Mouse (Mus musculus) T-helper 2 cell (primary cell): ENCODE data around the gene Spatc1l.

Experiments used
- in situ Hi-C: fragments of 300-600 bp; cut with MboI, MseI; formaldehyde crosslinking; loops from one replicate; pipeline ENCODE4 v1.15.1; 2025; ENCODE audit warnings: high pct_unique_total_duplicates

Gene Spatc1l

DNA sequence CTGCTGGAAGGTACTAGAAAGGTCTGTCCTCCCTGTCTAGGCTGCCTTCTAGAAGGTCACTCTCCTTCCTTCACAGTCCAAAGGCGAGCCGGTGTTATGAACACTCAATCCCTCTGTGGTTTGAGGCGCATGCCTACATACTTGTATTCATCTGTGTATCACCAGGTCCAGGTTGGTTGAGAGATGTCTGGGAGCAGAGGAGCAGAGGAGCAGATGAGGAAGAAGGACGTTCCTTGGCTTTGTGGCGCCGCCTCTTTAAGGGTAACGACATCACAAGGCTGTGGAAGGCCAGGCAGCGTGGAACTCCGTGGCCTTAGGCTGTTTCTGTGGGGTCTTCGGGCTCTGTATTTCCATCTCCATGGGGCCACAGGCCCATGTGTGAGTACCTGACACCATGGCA is at the start of gene Spatc1l:
Gene Spatc1l, plus strand, starts transcription at position 301 of the 400 bp plus-strand sequence.
- in situ Hi-C loops: no loop called here

DNA sequence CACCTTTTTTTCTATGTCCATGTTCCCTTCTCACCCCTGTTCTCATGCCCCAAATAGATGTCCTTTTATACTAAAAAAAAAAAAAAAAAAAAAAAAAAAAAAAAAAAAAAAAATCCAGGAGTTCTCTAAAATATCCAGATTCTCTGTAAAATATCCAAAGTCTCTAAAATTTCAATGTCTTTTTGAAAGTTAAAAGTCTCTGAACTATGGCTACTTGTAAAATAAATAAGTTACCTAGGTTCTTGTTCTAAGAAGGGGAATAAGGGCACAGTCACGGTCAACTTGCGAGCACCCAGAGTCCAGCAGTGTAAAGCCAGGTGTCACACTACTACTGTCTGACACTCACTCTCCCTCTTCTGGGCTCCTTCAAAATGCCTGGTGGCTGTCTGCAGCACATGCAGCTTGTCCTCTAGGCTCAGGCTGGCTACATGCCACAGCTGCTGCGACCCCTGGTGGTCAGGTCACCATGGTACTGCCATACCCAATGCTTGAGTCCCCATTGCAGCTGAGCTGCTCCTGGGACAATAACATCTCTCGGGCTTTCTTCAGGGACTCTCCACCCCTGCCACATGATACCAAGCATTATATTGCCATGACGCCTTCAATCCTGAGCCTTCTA is 49.0 kb upstream of the Spatc1l start:
- in situ Hi-C loops: no loop called here

DNA sequence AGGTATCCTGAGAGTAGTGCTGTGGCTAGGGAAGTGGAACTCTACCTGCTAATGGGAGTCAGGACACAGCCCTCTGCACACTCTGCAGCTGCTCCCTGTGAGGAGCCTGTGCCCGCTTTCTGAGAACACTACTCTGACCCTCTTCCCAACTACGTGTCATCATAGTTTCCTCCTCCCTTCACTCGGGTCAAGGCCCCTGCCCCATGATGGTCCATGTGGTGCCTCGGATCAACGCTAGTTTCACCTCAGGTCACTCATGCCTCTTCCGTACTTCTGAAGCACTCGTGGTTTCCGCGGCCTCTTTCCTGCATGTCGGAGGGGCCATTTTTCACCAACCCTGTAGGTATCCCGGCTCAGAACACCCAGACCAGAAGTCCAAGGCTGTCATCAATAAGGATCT is 31.1 kb upstream of the Spatc1l start:
- in situ Hi-C loops: no loop called here

DNA sequence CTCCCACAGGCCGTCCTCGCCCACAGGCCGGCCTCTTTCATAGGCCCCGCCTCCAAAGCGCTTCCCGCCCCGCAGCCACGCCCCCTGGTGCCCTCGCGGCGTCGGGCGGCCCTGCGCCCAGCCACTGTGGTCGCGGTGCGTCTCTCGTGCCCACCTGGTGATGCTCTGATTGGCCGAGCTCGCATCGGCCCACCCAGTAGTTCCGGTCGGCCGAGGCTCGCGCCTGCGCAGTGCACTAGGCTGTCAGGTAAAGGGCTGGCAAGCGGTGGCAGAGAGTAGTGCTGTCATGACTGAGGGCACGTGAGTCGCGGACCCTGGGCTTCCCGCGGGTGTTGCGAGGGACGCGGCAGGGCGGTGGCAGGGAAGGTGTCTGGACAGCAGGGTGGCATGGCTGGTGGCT is 30.7 kb upstream of the Spatc1l start, which contains the start of gene Lss:
Gene Lss, plus strand, starts transcription at position 214 of the 400 bp plus-strand sequence.
- in situ Hi-C loops: no loop called here

DNA sequence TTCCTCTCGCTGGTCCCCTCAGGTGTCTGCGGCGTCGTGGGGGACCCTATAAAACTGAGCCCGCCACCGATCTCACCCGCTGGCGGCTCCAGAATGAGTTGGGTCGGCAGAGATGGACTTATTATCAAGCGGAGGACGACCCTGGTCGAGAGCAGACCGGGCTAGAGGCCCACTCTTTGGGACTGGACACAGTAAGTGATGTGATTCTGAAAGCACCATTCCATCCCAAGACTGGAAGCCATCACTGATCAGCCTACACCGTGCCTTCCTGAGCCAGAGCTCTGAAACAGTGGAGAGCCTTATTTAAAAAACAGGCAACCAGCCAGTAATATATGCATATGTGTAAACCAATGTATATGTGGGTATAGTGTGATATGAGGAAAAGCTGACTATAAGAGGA is 30.2 kb upstream of the Spatc1l start:
- in situ Hi-C loops: no loop called here

DNA sequence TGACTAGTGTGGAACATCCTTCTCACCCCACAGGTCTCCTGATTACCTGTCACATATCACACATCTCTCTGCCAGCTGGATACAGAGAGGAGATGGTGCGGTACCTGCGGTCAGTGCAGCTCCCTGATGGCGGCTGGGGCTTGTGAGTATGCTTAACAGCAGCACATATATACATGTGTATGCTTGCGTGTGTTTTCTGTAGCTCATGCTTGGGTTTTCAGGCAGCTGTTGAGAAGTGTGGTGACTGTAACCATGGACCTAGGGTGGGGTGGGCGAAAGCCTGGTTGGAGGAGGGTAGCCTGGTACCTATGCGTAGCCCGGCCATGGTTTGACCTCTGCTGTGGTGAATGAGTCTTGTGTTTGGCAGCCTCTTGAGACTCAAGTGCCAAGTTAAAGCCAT is 26.5 kb upstream of the Spatc1l start:
- in situ Hi-C loops: no loop called here

DNA sequence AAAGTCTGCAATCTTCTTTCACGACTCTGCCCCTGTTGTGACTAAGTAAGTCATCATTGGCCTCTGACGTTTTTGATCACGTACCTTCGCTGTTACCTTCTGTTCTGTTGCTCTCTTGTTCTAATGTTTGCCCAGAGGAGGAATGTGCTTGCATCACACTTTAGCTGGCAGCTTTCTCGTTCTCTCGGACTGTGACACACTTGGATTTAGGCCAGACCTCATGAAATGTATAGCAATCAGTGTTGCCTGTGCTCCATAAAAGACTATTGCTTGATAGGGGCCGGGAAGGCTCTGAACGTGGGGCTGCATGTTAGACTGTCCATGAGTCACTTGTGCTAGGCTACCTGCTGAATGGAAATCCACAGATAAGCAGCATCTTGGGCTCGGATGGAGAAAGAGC is 24.5 kb upstream of the Spatc1l start:
- in situ Hi-C loops: no loop called here

DNA sequence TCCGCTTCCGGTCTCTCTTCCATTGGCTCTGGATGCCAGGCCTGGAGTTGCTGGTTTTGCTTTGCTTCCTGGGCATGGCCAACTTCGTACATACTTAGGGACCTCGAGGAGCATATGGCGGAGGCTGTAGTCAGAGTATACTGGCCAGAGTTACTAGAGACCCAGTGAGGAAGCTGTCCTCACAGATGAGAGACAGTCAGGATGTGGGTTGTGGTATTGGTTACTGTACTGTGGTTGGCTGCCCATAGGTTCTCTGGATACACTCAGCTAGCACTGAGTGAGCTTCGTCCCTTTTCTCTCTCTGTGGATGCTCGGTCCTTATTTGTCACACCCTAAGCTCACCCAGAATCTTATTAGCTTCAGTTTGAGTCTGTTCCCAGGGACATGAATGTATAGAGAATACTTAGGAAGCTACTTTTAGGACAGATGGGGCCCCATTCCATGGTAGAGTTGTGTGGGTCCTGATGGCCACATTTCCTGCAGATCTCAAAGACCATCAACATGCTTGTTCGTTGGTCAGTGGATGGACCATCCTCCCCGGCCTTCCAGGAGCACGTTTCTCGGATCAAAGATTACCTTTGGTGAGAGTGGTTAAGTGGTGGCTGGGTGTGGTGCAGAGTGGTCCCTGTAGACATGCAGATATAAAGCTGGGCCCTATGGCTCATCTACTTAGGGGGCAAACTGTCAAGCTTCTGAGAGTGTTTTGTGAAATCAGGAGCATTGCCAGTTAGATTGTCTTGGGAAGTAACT is 20.6 kb upstream of the Spatc1l start:
- in situ Hi-C loops: no loop called here

DNA sequence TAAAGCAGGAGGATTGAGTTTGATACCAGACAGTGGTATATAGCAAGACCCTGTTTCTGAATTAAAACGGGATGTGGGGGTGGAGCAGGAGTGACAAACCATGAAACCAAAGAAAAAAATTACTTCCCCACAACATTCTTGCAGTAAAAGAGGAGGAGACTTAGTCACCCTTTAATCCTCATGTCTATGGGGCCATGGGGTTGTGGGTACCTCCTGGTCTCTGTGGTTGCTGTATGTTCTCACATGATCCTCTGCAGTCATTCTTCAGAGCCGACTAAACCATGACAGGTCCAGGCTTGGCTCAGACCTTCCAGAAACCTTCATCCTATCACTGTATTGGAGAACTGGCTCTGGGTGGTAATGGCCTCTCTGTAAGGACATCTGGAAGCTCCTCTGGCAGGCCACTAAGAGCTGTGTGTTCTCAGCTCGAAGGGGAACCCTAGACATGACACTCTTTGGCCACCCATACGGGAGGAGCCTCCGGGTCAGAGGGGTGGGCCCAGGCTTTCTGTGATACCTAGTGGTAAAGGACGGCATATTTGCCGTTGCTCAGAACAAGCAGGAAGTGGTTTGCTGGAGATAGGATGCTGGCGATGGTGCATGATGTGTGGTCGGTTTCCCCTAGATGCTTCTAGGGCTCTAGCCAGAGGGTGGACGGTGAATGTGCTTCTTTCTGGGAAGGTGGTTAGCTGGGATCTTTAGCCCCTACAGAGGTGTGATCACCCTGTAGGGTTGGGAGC is 19.3 kb upstream of the Spatc1l start:
- in situ Hi-C loops: no loop called here

DNA sequence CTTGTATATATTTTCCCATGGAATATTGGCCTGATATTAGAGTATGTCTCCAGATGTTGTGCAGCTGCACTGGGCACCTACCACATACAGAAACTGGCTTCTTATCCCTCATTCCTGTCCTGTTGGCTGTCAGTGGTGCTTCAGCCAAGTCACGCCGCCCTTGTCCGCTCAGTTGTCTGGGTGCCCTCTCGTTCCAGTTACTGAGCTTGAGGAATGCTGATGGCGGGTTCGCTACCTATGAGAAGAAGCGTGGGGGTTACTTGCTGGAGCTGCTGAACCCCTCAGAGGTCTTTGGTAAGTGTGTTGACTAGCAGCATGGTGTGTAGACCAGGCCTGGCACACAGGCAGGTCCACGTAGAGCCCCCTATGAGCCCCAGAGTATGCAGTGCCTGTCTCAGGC is 15.5 kb upstream of the Spatc1l start:
- in situ Hi-C loops: no loop called here

DNA sequence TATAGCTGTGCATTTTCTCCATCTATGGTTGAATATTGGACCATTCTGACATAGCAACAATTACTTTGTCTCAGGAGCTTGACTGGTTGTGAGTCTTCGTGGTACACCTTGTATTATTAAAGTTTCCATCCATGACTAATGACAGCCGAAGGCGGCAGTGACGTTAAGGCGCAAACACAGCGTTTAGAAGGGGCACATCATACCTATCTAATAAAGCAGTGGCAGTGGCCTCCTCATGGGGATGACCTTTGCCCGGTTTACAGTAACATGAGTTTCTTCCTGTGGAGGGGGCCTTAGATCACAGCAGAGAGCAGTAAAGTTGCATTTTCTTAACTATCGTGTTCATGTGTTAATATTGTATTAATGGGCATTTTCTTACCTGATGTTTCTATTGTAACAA is 13.9 kb upstream of the Spatc1l start:
- in situ Hi-C loops: no loop called here

DNA sequence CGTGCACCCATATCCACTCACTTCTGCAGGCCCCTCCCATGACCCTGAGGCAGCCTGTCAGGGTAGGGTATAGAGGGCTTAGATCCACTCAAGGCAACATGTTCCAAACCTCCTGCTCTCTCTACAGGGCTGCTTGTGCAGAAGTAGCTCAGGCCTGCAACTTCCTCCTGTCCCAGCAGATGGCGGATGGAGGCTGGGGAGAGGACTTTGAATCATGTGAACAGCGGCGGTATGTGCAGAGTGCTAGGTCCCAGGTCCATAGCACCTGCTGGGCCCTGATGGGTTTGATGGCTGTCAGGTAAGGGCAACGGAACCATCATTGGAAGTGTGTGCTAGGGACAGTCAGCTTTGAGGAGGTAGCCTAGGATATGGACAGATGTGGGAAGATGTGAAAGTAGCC is 11.6 kb upstream of the Spatc1l start:
- in situ Hi-C loops: no loop called here

DNA sequence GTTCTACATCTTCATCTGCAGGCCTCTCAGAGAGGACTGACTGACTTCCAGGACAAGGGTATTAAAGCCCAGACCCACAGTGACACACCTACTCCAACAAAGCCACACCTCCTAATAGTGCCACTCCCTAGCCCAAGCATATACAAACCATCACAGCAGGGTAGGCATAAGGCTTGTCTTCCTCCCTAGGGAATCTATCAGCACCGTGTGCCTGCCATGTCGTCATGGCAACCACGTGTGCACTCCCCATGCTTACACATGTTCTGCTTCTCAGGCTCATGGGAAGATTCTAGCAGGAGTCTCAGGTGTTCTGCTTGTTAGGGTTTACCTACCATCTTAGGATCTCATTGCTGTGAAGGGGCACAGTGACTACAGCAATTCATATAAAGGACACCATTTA is 10.5 kb upstream of the Spatc1l start:
- in situ Hi-C loops: no loop called here

DNA sequence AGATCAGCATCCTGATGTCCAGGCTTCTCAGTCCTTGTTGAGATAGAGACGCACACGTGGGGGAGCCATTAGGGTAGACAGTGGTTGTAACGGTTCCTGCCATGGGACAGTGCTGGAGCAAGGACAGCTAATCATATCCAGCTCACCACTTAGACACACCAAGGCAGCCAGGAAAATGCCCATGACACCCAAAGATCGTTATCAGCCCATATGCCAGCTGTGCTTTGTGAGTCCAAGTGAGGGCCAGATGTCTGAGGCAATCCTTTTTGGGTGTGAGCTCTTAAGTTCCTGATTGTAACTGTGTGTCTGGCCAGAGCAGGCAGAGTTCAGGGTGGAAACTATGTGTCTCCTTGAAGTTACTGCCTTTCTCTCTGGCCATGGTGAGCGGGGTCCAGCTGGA is 8.0 kb upstream of the Spatc1l start:
- in situ Hi-C loops: no loop called here

DNA sequence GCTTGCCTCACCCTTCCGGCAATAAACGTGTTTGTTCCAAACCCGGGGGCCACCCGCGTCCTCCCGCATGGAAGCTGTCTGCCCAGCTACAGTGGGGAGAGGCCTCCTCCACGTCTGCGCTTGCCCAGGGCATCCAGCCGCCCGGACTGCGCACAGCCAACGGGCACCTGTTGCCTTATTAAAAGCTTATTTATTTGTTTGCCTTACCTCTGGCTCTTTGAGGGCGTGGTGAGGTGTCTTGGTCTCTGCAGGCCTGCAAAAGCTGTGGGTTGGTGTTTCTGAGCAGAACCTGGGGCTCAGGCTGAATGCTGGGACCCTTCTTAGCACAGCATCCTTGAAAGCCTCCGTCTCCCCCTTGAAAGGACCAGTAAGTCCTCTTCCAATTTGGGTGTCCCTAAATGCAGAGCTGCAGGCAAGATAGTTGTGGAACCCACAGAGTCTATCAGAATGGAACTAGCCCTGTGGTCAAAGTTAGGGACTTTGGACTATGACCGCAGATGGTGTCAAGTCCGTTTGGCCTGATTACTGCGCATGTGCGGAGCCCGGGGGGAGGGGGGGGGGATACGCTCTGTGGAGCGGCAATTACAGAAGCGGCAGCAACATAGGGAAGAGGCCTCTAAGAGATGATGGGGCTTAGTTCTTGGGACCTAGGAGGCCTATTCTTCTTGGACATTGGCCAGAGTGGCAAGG is 8.1 kb downstream of the Spatc1l start:
- in situ Hi-C loops: no loop called here

DNA sequence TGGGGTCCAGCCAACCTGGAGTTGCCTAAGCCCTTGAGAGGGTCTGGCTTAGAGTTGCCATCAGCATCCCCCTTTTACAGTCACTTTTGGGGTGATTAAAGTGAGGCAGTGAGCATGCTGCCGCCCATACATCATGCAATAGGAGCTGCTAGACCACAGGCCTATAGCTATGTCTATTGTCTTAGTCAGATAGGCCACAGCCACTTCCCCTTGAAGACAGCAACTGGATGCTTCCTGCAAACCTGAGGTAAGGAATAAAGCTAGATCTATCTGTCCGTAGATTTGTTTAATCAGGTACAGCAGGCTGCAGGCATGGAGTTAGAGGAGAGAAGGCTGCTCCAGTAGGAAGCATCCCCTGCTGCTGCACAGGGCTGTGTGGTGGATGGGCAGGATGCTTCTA is 9.0 kb downstream of the Spatc1l start:
- in situ Hi-C loops: no loop called here

DNA sequence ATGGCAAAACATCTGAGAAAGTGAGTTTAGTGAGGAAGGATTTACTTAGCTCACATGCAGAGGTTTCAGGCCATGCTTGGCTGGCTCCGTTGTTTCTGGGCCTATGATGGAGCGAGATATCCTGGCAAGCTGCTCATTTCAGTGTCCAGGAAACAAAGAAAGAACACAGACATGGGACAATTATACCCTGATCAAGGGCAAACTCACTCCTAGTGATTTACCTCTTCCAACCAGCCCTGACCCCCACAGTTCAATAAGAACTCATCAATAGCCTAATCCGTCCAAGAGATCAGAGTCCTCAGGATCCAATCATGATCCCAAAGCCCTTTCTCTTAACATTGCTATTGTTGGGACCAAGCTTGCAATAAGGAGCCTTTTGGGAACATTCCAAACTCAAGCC is 10.1 kb downstream of the Spatc1l start:
- in situ Hi-C loops: no loop called here

DNA sequence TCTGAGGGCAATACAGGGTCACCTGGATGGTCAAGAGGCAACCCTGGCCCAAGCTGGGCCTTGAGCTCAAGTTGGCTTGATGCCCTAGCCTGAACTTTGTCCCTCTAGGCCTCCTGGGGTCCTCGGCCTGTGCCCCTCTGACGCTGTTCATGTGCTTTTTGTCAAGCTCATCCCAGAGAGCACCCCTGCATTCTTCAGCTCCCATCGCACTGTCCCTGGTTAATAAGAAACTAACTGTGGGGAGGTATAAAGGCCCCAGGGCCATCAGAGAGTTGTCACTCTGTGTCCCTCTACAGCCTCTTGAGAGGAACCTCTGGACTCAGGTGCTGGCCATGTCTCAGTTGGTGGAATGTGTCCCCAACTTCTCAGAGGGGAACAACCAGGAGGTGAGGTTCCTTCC is 13.3 kb downstream of the Spatc1l start, which contains the start of gene Ftcd:
Gene Ftcd, plus strand, starts transcription at position 275 of the 400 bp plus-strand sequence.
- in situ Hi-C loops: loop anchor here (25.0 kb wide), 1 partner anchor 887 kb away; no protein-coding TSS in a partner anchor

DNA sequence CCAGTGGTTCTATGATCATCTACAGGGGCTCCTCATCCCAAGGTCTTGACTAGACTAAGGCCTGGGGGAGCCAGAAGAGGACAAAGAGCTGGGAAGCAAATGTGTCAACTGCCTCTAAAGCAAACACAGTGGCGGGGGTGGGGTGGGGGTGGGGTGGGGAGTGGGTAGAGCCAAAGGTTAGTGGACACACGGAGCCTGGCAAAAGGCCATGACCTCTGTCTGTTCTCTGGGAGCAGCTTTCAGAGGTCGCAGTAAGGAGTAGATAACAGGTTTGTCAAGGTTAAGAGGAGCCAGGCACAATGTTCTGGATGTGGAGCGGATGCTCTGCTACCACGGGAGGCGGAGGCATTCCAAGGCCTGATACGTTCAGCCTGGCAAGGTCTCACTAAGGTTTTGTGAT is 14.8 kb downstream of the Spatc1l start:
- in situ Hi-C loops: loop anchor here (25.0 kb wide), 1 partner anchor 885 kb away; no protein-coding TSS in a partner anchor

DNA sequence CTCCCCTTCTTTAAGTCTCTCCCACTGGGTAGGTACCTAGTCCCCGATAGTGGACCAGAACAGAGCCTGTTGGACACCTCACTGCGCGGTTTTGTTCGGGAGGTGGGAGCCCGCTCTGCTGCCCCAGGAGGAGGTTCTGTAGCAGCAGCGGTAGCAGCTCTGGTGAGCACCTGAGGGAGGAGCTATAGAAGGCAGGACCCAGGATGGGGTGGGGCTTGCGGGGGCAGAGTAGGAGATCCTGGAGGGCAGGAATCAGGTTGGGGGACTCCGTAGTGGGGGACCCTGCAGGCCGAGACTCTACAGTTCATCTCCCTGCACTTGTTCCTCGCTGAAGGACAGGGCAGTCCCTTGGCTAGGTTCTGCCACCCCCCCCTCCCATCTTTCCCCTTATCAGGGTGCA is 22.1 kb downstream of the Spatc1l start:
- in situ Hi-C loops: loop anchor here (25.0 kb wide), 1 partner anchor 878 kb away; no protein-coding TSS in a partner anchor

DNA sequence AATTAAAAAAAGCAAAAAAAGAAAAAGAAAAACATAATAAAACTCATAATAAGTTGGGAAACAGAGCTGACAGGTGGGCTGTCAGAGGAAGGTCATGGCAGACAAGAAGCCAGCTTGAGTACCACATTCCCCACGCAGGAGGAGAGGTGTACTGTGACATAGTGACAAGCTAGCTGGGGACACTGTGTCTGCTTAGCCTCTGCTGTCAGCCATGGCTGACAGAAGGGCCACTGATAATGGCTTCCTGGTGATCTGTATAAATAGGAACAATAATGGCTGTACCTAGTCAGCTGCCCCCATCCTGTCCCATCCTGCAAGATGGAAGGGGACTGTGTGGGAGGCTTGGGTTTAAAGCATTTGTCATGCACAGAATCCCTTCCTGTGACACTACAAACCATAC is 24.1 kb downstream of the Spatc1l start:
- in situ Hi-C loops: loop anchor here (25.0 kb wide), 1 partner anchor 876 kb away; no protein-coding TSS in a partner anchor

DNA sequence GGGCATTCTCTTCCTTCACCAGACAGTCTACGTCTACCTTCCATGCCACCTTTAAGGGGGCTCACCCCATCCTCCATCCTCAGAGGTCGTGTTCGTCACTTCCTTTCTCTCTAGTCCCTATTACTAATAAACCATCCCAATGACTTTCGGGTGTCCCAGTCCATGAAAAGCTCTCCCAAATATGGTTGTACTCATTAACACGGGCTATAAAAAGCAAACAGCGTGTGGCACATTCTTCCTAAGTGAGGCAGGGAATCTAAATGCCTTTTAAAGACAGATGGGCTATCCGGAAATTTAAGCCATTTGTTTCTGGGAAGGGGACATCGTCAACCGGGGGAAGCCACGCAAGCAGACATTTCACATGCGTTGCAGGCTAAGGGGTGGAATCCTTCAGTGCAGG is 28.1 kb downstream of the Spatc1l start:
- in situ Hi-C loops: loop anchor here (25.0 kb wide), 1 partner anchor 872 kb away; no protein-coding TSS in a partner anchor
